Mouse (Mus musculus) G1E (cell line): ENCODE measurements around the gene Cdk14. TPM values are rescaled to one million over a fixed set of nuclear protein-coding genes. Genes with fewer than 3 reads are reported as not detected.

Source experiments
- ATAC-seq: 2 replicates; pipeline ENCODE4 v1.8.0; 2016; ENCODE audit warnings: mild to moderate bottlenecking; ENCODE audit not compliant: insufficient number of reproducible peaks, poor library complexity, low FRiP score, severe bottlenecking; ENCODE audit errors: extremely low read depth
- DNase-seq: peaks from one replicate; pipeline ENCODE4 v3.0.0; 2012; ENCODE audit warnings: low spot score
- H3K27me3 ChIP-seq: 2 replicates; pipeline ENCODE4 v1.6.1; 2012; ENCODE audit warnings: mild to moderate bottlenecking, low read length, inconsistent platforms; ENCODE audit not compliant: insufficient read depth
- H3K36me3 ChIP-seq: replicated peaks from 2 replicates; pipeline ENCODE3; 2012; ENCODE audit warnings: mild to moderate bottlenecking, inconsistent platforms
- H3K4me1 ChIP-seq: 2 replicates; pipeline ENCODE4 v1.6.1; 2012; ENCODE audit warnings: low read depth, low read length, inconsistent platforms, mixed read lengths; ENCODE audit not compliant: insufficient read depth
- H3K4me3 ChIP-seq: 2 replicates; pipeline ENCODE4 v1.5.1; 2012; ENCODE audit warnings: low read depth, mild to moderate bottlenecking, inconsistent platforms, low read length, moderate library complexity, mixed read lengths
- H3K9me3 ChIP-seq: replicated peaks from 2 replicates; pipeline ENCODE4 v1.6.1; 2012; ENCODE audit warnings: inconsistent platforms
- CTCF ChIP-seq: IDR thresholded peaks from 2 replicates; pipeline ENCODE4 v1.5.1; 2012; ENCODE audit warnings: low read depth, low read length, inconsistent platforms, mixed read lengths
- GATA1 ChIP-seq: IDR thresholded peaks from 2 replicates; pipeline ENCODE4 v1.6.1; 2012; ENCODE audit warnings: borderline replicate concordance, low read length, inconsistent platforms, mixed read lengths
- GATA2 ChIP-seq: IDR thresholded peaks from 2 replicates; pipeline ENCODE4 v1.6.1; 2012; ENCODE audit warnings: low read depth, low read length, inconsistent platforms, borderline replicate concordance
- POLR2AphosphoS5 ChIP-seq: IDR thresholded peaks from 2 replicates; pipeline ENCODE4 v1.6.1; 2012; ENCODE audit warnings: low read depth, low read length, inconsistent platforms; ENCODE audit not compliant: insufficient replicate concordance
- TAL1 ChIP-seq: conservative IDR thresholded peaks from 2 replicates; pipeline ENCODE4 v1.6.1; 2012; ENCODE audit warnings: low read depth, low read length, inconsistent platforms, mixed read lengths
- polyA plus RNA-seq: library from polyadenylated mRNA; stranded (reverse); fragments of >175 nt; gene quantifications from 2 replicates; pipeline ENCODE4 v1.2.3, GENCODE M21; 2012
- total RNA-seq, 2 experiments: library from RNA; stranded (forward) in 1 of 2; stranded (reverse) in 1 of 2; fragments of 200-1000 nt in 1 of 2; fragments of >200 nt in 1 of 2; fragmentation: Nextera tagmentation in 1 of 2; gene quantifications; 2 replicates each; pipeline ENCODE4 v1.2.3; 2014 to 2017

The Cdk14 gene
- total and polyA plus RNA-seq, 3 experiments, result 0.98 TPM; not detected in 2

GRCm38 (mm10) chr5:4757902-4758301 is 662.2 kb downstream of the Cdk14 start, which contains the start of gene Fzd1:
Gene Fzd1 (minus strand): TSS chr5:4758035.
- DNase-seq (no peak), ATAC-seq (no peak)
- Histone ChIP-seq H3K9me3 (peaks cover 25% of the 10 kb centered on the region), H3K36me3 (no peaks in the 10 kb centered on the region), H3K27me3 (peaks cover 2% of the 10 kb centered on the region; the same call in 1 of the 2 replicates), H3K4me3 (peak within 1 kb of the TSS; percentile 27; the same call in 1 of the 2 replicates), H3K4me1 (no peaks in the 10 kb centered on the region; the same call in 1 of the 2 replicates)
- TF ChIP-seq CTCF, result no peak
- no peak for TF ChIP-seq POLR2AphosphoS5
- TF ChIP-seq GATA2, result no peak
- TF ChIP-seq TAL1, result no peak
- TF ChIP-seq GATA1, result no peak

GRCm38 (mm10) chr5:4756871-4757711 is 663.0 kb downstream of the Cdk14 start:
- H3K4me3 ChIP-seq, result peak overlapping the region; percentile 27; the same call in 1 of the 2 replicates

GRCm38 (mm10) chr5:4756001-4756681 is 664.0 kb downstream of the Cdk14 start:
- H3K4me3 ChIP-seq, result 0 out of 2 replicates have a peak overlapping the region, but pooled peaks have one; percentile 27
- TF ChIP-seq POLR2AphosphoS5, result no peak
- TF ChIP-seq GATA2, result no peak
- TF ChIP-seq TAL1, result no peak
- no peak for TF ChIP-seq GATA1
- no peak for TF ChIP-seq CTCF
- no peaks in the 10 kb centered on the region; the same call in 1 of the 2 replicates for H3K4me1 ChIP-seq
- peaks cover 25% of the 10 kb centered on the region for H3K9me3 ChIP-seq
- H3K27me3 ChIP-seq, result peaks cover 2% of the 10 kb centered on the region; the same call in 1 of the 2 replicates
- H3K36me3 ChIP-seq, result no peaks in the 10 kb centered on the region
- ATAC-seq (no peak), DNase-seq (no peak)

More at GRCm38 (mm10) chr5:4756871-4757711, 663.0 kb downstream of the Cdk14 start:
- Histone ChIP-seq H3K4me1 (no peaks in the 10 kb centered on the region; the same call in 1 of the 2 replicates), H3K36me3 (no peaks in the 10 kb centered on the region), H3K9me3 (peaks cover 25% of the 10 kb centered on the region), H3K27me3 (peaks cover 2% of the 10 kb centered on the region; the same call in 1 of the 2 replicates)
- DNase-seq, result no peak
- no peak for ATAC-seq
- TF ChIP-seq GATA2 (no peak), TAL1 (no peak), POLR2AphosphoS5 (no peak), GATA1 (no peak), CTCF (no peak)

- TF ChIP-seq CTCF (no peak), GATA2 (no peak)
- H3K36me3 ChIP-seq, result no peaks in the 10 kb centered on the region
- peaks cover 25% of the 10 kb centered on the region for H3K9me3 ChIP-seq
- no peak overlapping the region for H3K4me3 ChIP-seq
- H3K4me1 ChIP-seq, result no peaks in the 10 kb centered on the region; the same call in 1 of the 2 replicates
- ATAC-seq, result no peak
- no peak for DNase-seq
- peaks cover 2% of the 10 kb centered on the region; the same call in 1 of the 2 replicates for H3K27me3 ChIP-seq
Observed at GRCm38 (mm10) chr5:4755326-4755725, 664.8 kb downstream of the Cdk14 start.

- TF ChIP-seq CTCF, result no peak
- no peak for TF ChIP-seq TAL1
- no peak for TF ChIP-seq POLR2AphosphoS5
- no peak for TF ChIP-seq GATA1
- no peak for TF ChIP-seq GATA2
- H3K9me3 ChIP-seq, result peaks cover 25% of the 10 kb centered on the region
- no peaks in the 10 kb centered on the region; the same call in 1 of the 2 replicates for H3K4me1 ChIP-seq
- peaks cover 2% of the 10 kb centered on the region; the same call in 1 of the 2 replicates for H3K27me3 ChIP-seq
- no peaks in the 10 kb centered on the region for H3K36me3 ChIP-seq
- DNase-seq, result no peak
- no peak for ATAC-seq
- H3K4me3 ChIP-seq, result no peak overlapping the region
Observed at GRCm38 (mm10) chr5:4754701-4755281, 665.3 kb downstream of the Cdk14 start.

Other genes starting within 250 kb of the Cdk14 start
- not detected in 2 replicates for gene 1700015F17Rik, start 58.8 kb upstream of the Cdk14 start, total RNA-seq (2014; fragmentation: Nextera tagmentation)
- not detected in 2 replicates for gene 1700015F17Rik, start 58.8 kb upstream of the Cdk14 start, total RNA-seq (2017)
- not detected in 2 replicates for gene 1700015F17Rik, start 58.8 kb upstream of the Cdk14 start, polyA plus RNA-seq
- gene Cldn12, start 94.6 kb upstream of the Cdk14 start, total RNA-seq (2014; fragmentation: Nextera tagmentation), result 13.0 and 18.9 TPM in 2 replicates
- gene Cldn12, start 94.6 kb upstream of the Cdk14 start, total RNA-seq (2017), result 12.9 and 14.7 TPM in 2 replicates
- gene Cldn12, start 94.6 kb upstream of the Cdk14 start, polyA plus RNA-seq, result 18.5 and 19.4 TPM in 2 replicates
- 0.38 and 0.73 TPM in 2 replicates for gene Gtpbp10, start 139.2 kb upstream of the Cdk14 start, total RNA-seq (2014; fragmentation: Nextera tagmentation)
- gene Gtpbp10, start 139.2 kb upstream of the Cdk14 start, total RNA-seq (2017), result 2.6 and 2.7 TPM in 2 replicates
- gene Gtpbp10, start 139.2 kb upstream of the Cdk14 start, polyA plus RNA-seq, result 0.15 and 0.17 TPM in 2 replicates
- gene Gm8773, start 153.5 kb upstream of the Cdk14 start, total RNA-seq (2014; fragmentation: Nextera tagmentation), result 1.4 and 5.7 TPM in 2 replicates
- 3.9 and 5.8 TPM in 2 replicates for gene Gm8773, start 153.5 kb upstream of the Cdk14 start, total RNA-seq (2017)
- gene Gm8773, start 153.5 kb upstream of the Cdk14 start, polyA plus RNA-seq, result 0.27 and 0.34 TPM in 2 replicates
- not detected in 2 replicates for gene Cfap69, start 243.9 kb upstream of the Cdk14 start, total RNA-seq (2014; fragmentation: Nextera tagmentation)
- 0.23 and 1.6 TPM in 2 replicates for gene Cfap69, start 243.9 kb upstream of the Cdk14 start, total RNA-seq (2017)
- not detected in 2 replicates for gene Cfap69, start 243.9 kb upstream of the Cdk14 start, polyA plus RNA-seq